Mouse (Mus musculus): ENCODE results near the gene Aarsd1. TPM values are rescaled to one million over a fixed set of nuclear protein-coding genes. Genes with fewer than 3 reads are reported as not detected.
A peak's percentile ranks its signal among the peaks of the same experiment; 100 is the strongest.
"Not testable (repeated sequence)": the region's sequence is repeated elsewhere in the genome, so short reads cannot be mapped to it uniquely, and the experiment has no call there.

The Aarsd1 gene
- polyA plus RNA-seq, 1 experiment = 52.7 TPM

- Histone ChIP-seq H3K27ac (ENCODE audit: insufficient read depth, low read length) (no peak overlapping the region), H3K4me3 (ENCODE audit: insufficient read depth, low read length) (no peak overlapping the region), H3K4me1 (ENCODE audit: control insufficient read depth, insufficient read depth, low read length) (peaks cover 4% of the 10 kb centered on the region; the same call in 1 of the 2 replicates)
- TF ChIP-seq CTCF (IDR thresholded peaks at IDR 0.05; ENCODE audit: extremely low read depth, insufficient read depth, low read length) (no peak), POLR2A (IDR thresholded peaks at IDR 0.05; ENCODE audit: extremely low read depth, insufficient read depth, low read length) (no peak)
These were observed 42.3 kb upstream of the Aarsd1 start for GRCm38 (mm10) chr11:101459716-101460115.

GRCm38 (mm10) chr11:101458217-101458616 is 40.8 kb upstream of the Aarsd1 start:
- Histone ChIP-seq H3K4me1 (ENCODE audit: control insufficient read depth, insufficient read depth, low read length) (peaks cover 4% of the 10 kb centered on the region; the same call in 1 of the 2 replicates), H3K4me3 (ENCODE audit: insufficient read depth, low read length) (no peak overlapping the region), H3K27ac (ENCODE audit: insufficient read depth, low read length) (no peak overlapping the region)
- TF ChIP-seq POLR2A (IDR thresholded peaks at IDR 0.05; ENCODE audit: extremely low read depth, insufficient read depth, low read length) = no peak

- Histone ChIP-seq H3K4me3 (ENCODE audit: insufficient read depth, low read length) (no peak overlapping the region), H3K4me1 (ENCODE audit: control insufficient read depth, insufficient read depth, low read length) (peaks cover 4% of the 10 kb centered on the region; the same call in 1 of the 2 replicates), H3K27ac (ENCODE audit: insufficient read depth, low read length) (no peak overlapping the region)
- no peak for TF ChIP-seq CTCF (IDR thresholded peaks at IDR 0.05; ENCODE audit: extremely low read depth, insufficient read depth, low read length)
- no peak for TF ChIP-seq POLR2A (IDR thresholded peaks at IDR 0.05; ENCODE audit: extremely low read depth, insufficient read depth, low read length)
These were observed 40.2 kb upstream of the Aarsd1 start for GRCm38 (mm10) chr11:101457631-101458030.

- H3K4me3 ChIP-seq (ENCODE audit: insufficient read depth, low read length) = no peak overlapping the region
- TF ChIP-seq CTCF (IDR thresholded peaks at IDR 0.05; ENCODE audit: extremely low read depth, insufficient read depth, low read length) (no peak), POLR2A (IDR thresholded peaks at IDR 0.05; ENCODE audit: extremely low read depth, insufficient read depth, low read length) (no peak)
These were observed 38.2 kb upstream of the Aarsd1 start for GRCm38 (mm10) chr11:101455627-101456026.

GRCm38 (mm10) chr11:101454702-101455101 is 37.3 kb upstream of the Aarsd1 start:
- Histone ChIP-seq H3K4me1 (ENCODE audit: control insufficient read depth, insufficient read depth, low read length) (no peaks in the 10 kb centered on the region), H3K27ac (ENCODE audit: insufficient read depth, low read length) (no peak overlapping the region), H3K4me3 (ENCODE audit: insufficient read depth, low read length) (no peak overlapping the region)
- no peak for TF ChIP-seq POLR2A (IDR thresholded peaks at IDR 0.05; ENCODE audit: extremely low read depth, insufficient read depth, low read length)
- TF ChIP-seq CTCF (IDR thresholded peaks at IDR 0.05; ENCODE audit: extremely low read depth, insufficient read depth, low read length) = no peak

More at GRCm38 (mm10) chr11:101455627-101456026, 38.2 kb upstream of the Aarsd1 start:
- Histone ChIP-seq H3K27ac (ENCODE audit: insufficient read depth, low read length) (no peak overlapping the region), H3K4me1 (ENCODE audit: control insufficient read depth, insufficient read depth, low read length) (no peaks in the 10 kb centered on the region)

GRCm38 (mm10) chr11:101452093-101452774 is 34.8 kb upstream of the Aarsd1 start:
- Histone ChIP-seq H3K27ac (ENCODE audit: insufficient read depth, low read length) (no peak overlapping the region), H3K4me3 (ENCODE audit: insufficient read depth, low read length) (no peak overlapping the region), H3K4me1 (ENCODE audit: control insufficient read depth, insufficient read depth, low read length) (no peaks in the 10 kb centered on the region; the same call in 1 of the 2 replicates)
- TF ChIP-seq CTCF (IDR thresholded peaks at IDR 0.05; ENCODE audit: extremely low read depth, insufficient read depth, low read length) (no peak), POLR2A (IDR thresholded peaks at IDR 0.05; ENCODE audit: extremely low read depth, insufficient read depth, low read length) (no peak)

- H3K4me1 ChIP-seq (ENCODE audit: control insufficient read depth, insufficient read depth, low read length) = no peaks in the 10 kb centered on the region; the same call in 1 of the 2 replicates
- TF ChIP-seq CTCF (IDR thresholded peaks at IDR 0.05; ENCODE audit: extremely low read depth, insufficient read depth, low read length) = no peak
- TF ChIP-seq POLR2A (IDR thresholded peaks at IDR 0.05; ENCODE audit: extremely low read depth, insufficient read depth, low read length) = no peak
- H3K27ac ChIP-seq (ENCODE audit: insufficient read depth, low read length) = no peak overlapping the region
- H3K4me3 ChIP-seq (ENCODE audit: insufficient read depth, low read length) = no peak overlapping the region
These were observed 34.1 kb upstream of the Aarsd1 start for GRCm38 (mm10) chr11:101451536-101451935.

GRCm38 (mm10) chr11:101450394-101450793 is 33.0 kb upstream of the Aarsd1 start:
- Histone ChIP-seq H3K4me1 (ENCODE audit: control insufficient read depth, insufficient read depth, low read length) (no peaks in the 10 kb centered on the region; the same call in 1 of the 2 replicates), H3K27ac (ENCODE audit: insufficient read depth, low read length) (no peak overlapping the region), H3K4me3 (ENCODE audit: insufficient read depth, low read length) (no peak overlapping the region)
- TF ChIP-seq POLR2A (IDR thresholded peaks at IDR 0.05; ENCODE audit: extremely low read depth, insufficient read depth, low read length) (no peak), CTCF (IDR thresholded peaks at IDR 0.05; ENCODE audit: extremely low read depth, insufficient read depth, low read length) (no peak)

GRCm38 (mm10) chr11:101449596-101449995 is 32.2 kb upstream of the Aarsd1 start:
- not testable (repeated sequence) for H3K4me1 ChIP-seq (ENCODE audit: control insufficient read depth, insufficient read depth, low read length); H3K27ac ChIP-seq (ENCODE audit: insufficient read depth, low read length); H3K4me3 ChIP-seq (ENCODE audit: insufficient read depth, low read length)

GRCm38 (mm10) chr11:101448899-101449298 is 31.5 kb upstream of the Aarsd1 start:
- TF ChIP-seq CTCF (IDR thresholded peaks at IDR 0.05; ENCODE audit: extremely low read depth, insufficient read depth, low read length) = no peak
- TF ChIP-seq POLR2A (IDR thresholded peaks at IDR 0.05; ENCODE audit: extremely low read depth, insufficient read depth, low read length) = no peak
- Histone ChIP-seq H3K4me3 (ENCODE audit: insufficient read depth, low read length) (peak overlapping the region; percentile 36; the same call in 1 of the 2 replicates), H3K27ac (ENCODE audit: insufficient read depth, low read length) (no peak overlapping the region), H3K4me1 (ENCODE audit: control insufficient read depth, insufficient read depth, low read length) (no peaks in the 10 kb centered on the region; the same call in 1 of the 2 replicates)

Measured in cortical plate, adult 2 months (tissue).